Mouse (Mus musculus) embryonic facial prominence, embryonic 11.5 days (tissue): Measurements from ENCODE around the gene Ak5. TPM values are rescaled to one million over a fixed set of nuclear protein-coding genes. Genes with fewer than 3 reads are reported as not detected.

Source experiments
- ATAC-seq: fragments of 200-750 bp; cut with Nextera tagmentation; replicated peaks from 2 replicates; pipeline ENCODE4 v1.8.0; 2017; ENCODE audit warnings: low read depth; ENCODE audit not compliant: insufficient number of reproducible peaks, low FRiP score, low TSS enrichment
- DNase-seq: peaks from one replicate; pipeline ENCODE4 v3.0.0-alpha.2; 2015; ENCODE audit warnings: low spot score
- H3K27ac ChIP-seq: fragments of 300-500 bp; sonication (generic); replicated peaks from 2 replicates; pipeline ENCODE4 v1.5.1; 2014; ENCODE audit warnings: mild to moderate bottlenecking, low read depth, low read length, control low read depth
- H3K27me3 ChIP-seq: fragments of 300-500 bp; sonication (generic); 2 replicates; pipeline ENCODE4 v1.6.1; 2014; ENCODE audit warnings: mild to moderate bottlenecking, low read length, moderate library complexity, mixed read lengths; ENCODE audit not compliant: control insufficient read depth, insufficient read depth
- H3K36me3 ChIP-seq: fragments of 300-500 bp; sonication (generic); replicated peaks from 2 replicates; pipeline ENCODE4 v1.6.1; 2014; ENCODE audit warnings: low read depth, mild to moderate bottlenecking, low read length, moderate library complexity, mixed read lengths; ENCODE audit not compliant: control insufficient read depth, insufficient read depth
- H3K4me1 ChIP-seq: fragments of 300-500 bp; sonication (generic); 2 replicates; pipeline ENCODE4 v1.6.1; 2014; ENCODE audit warnings: low read length, mixed read lengths; ENCODE audit not compliant: control insufficient read depth, insufficient read depth
- H3K4me2 ChIP-seq: fragments of 300-500 bp; sonication (generic); 2 replicates; pipeline ENCODE4 v1.6.1; 2014; ENCODE audit warnings: low read depth, mild to moderate bottlenecking, control low read depth, low read length, moderate library complexity
- H3K4me3 ChIP-seq: fragments of 300-500 bp; sonication (generic); 2 replicates; pipeline ENCODE4 v1.5.1; 2014; ENCODE audit warnings: low read depth, low read length, control low read depth
- H3K9ac ChIP-seq: fragments of 300-500 bp; sonication (generic); replicated peaks from 2 replicates; pipeline ENCODE4 v1.6.1; 2014; ENCODE audit warnings: mild to moderate bottlenecking, control low read depth, low read length
- H3K9me3 ChIP-seq: fragments of 300-500 bp; sonication (generic); replicated peaks from 2 replicates; pipeline ENCODE4 v1.6.1; 2016; ENCODE audit warnings: mild to moderate bottlenecking, low read length, inconsistent platforms, mixed read lengths; ENCODE audit not compliant: control insufficient read depth
- WGBS: fragments of 180-500 bp; shearing (Covaris S2); extraction: QIAGEN DNeasy Blood & Tissue Kit; methylation state at CpG from one replicate; pipeline ENCODE4 v1.1.7; 2014; 5-methylcytosine and 5-hydroxymethylcytosine counted together
- polyA plus RNA-seq: library from polyadenylated mRNA; unstranded; fragments of >200 nt; fragmentation: Nextera tagmentation; extraction: Ambion mirVana; gene quantifications from 2 replicates; pipeline ENCODE4 v1.2.1, GENCODE M21; 2014

Gene Ak5
- polyA plus RNA-seq, 1 experiment from 2014 or later = 0.63 TPM

- H3K9ac ChIP-seq = no peak overlapping the region
- no peak overlapping the region for H3K4me2 ChIP-seq
- H3K4me1 ChIP-seq = no peaks in the 10 kb centered on the region
- no peaks in the 10 kb centered on the region for H3K9me3 ChIP-seq
- H3K4me3 ChIP-seq = no peak overlapping the region
- no peaks in the 10 kb centered on the region for H3K36me3 ChIP-seq
- H3K27ac ChIP-seq = no peak overlapping the region
- H3K27me3 ChIP-seq = no peaks in the 10 kb centered on the region
- WGBS = 51% methylated on average over 3 of the region's 3 CpGs
- ATAC-seq (no peak), DNase-seq (no peak)
Measured at GRCm38 (mm10) chr3:152520074-152520473, 148.1 kb downstream of the Ak5 start.

GRCm38 (mm10) chr3:152519556-152519955, 148.6 kb downstream of the Ak5 start:
- H3K9ac ChIP-seq = no peak overlapping the region
- 83% methylated on average over 10 of the region's 10 CpGs for WGBS
- DNase-seq (no peak), ATAC-seq (no peak)
- H3K9me3 ChIP-seq = no peaks in the 10 kb centered on the region
- no peaks in the 10 kb centered on the region for H3K36me3 ChIP-seq
- H3K27ac ChIP-seq = no peak overlapping the region
- no peaks in the 10 kb centered on the region for H3K27me3 ChIP-seq
- no peak overlapping the region for H3K4me3 ChIP-seq
- H3K4me2 ChIP-seq = no peak overlapping the region
- H3K4me1 ChIP-seq = no peaks in the 10 kb centered on the region

GRCm38 (mm10) chr3:152516569-152516968, 151.6 kb downstream of the Ak5 start:
- Histone ChIP-seq H3K36me3 (no peaks in the 10 kb centered on the region), H3K27me3 (no peaks in the 10 kb centered on the region), H3K9ac (no peak overlapping the region), H3K27ac (no peak overlapping the region), H3K4me3 (no peak overlapping the region), H3K4me2 (no peak overlapping the region), H3K9me3 (no peaks in the 10 kb centered on the region), H3K4me1 (no peaks in the 10 kb centered on the region)
- DNase-seq = no peak
- 76% methylated on average over 3 of the region's 3 CpGs for WGBS
- no peak for ATAC-seq

GRCm38 (mm10) chr3:152515959-152516358, 152.2 kb downstream of the Ak5 start:
- Histone ChIP-seq H3K36me3 (no peaks in the 10 kb centered on the region), H3K27me3 (no peaks in the 10 kb centered on the region), H3K9me3 (no peaks in the 10 kb centered on the region), H3K4me3 (no peak overlapping the region), H3K27ac (no peak overlapping the region), H3K9ac (no peak overlapping the region), H3K4me2 (no peak overlapping the region), H3K4me1 (no peaks in the 10 kb centered on the region)
- DNase-seq = no peak
- no peak for ATAC-seq
- WGBS = 53% methylated on average over 6 of the region's 6 CpGs

- H3K4me3 ChIP-seq = no peak overlapping the region
- H3K27me3 ChIP-seq = no peaks in the 10 kb centered on the region
- no peaks in the 10 kb centered on the region for H3K36me3 ChIP-seq
- H3K27ac ChIP-seq = no peak overlapping the region
- H3K9ac ChIP-seq = no peak overlapping the region
- H3K9me3 ChIP-seq = no peaks in the 10 kb centered on the region
- no peak overlapping the region for H3K4me2 ChIP-seq
- 74% methylated on average over 2 of the region's 2 CpGs for WGBS
- DNase-seq (no peak), ATAC-seq (no peak)
- H3K4me1 ChIP-seq = no peaks in the 10 kb centered on the region
Measured at GRCm38 (mm10) chr3:152512517-152512916, 155.6 kb downstream of the Ak5 start.

GRCm38 (mm10) chr3:152509268-152509667, 158.9 kb downstream of the Ak5 start:
- 86% methylated on average over 7 of the region's 7 CpGs for WGBS
- no peak overlapping the region for H3K4me3 ChIP-seq
- no peak overlapping the region for H3K27ac ChIP-seq
- ATAC-seq = no peak
- DNase-seq = no peak
- H3K9me3 ChIP-seq = no peaks in the 10 kb centered on the region
- no peaks in the 10 kb centered on the region for H3K4me1 ChIP-seq
- no peaks in the 10 kb centered on the region for H3K27me3 ChIP-seq
- no peak overlapping the region; the same call in 1 of the 2 replicates for H3K4me2 ChIP-seq
- no peaks in the 10 kb centered on the region for H3K36me3 ChIP-seq
- no peak overlapping the region for H3K9ac ChIP-seq

GRCm38 (mm10) chr3:152508419-152508993, 159.7 kb downstream of the Ak5 start:
- Histone ChIP-seq H3K36me3 (no peaks in the 10 kb centered on the region), H3K27ac (no peak overlapping the region), H3K9ac (no peak overlapping the region), H3K4me1 (no peaks in the 10 kb centered on the region), H3K4me2 (no peak overlapping the region), H3K4me3 (no peak overlapping the region), H3K9me3 (no peaks in the 10 kb centered on the region), H3K27me3 (no peaks in the 10 kb centered on the region)
- no peak for ATAC-seq
- 80% methylated on average over 12 of the region's 12 CpGs for WGBS
- DNase-seq = no peak

- DNase-seq = no peak
- H3K27ac ChIP-seq = no peak overlapping the region
Measured at GRCm38 (mm10) chr3:152507900-152508299, 160.3 kb downstream of the Ak5 start.

More at GRCm38 (mm10) chr3:152507900-152508299, 160.3 kb downstream of the Ak5 start:
- no peak overlapping the region for H3K4me2 ChIP-seq
- no peaks in the 10 kb centered on the region for H3K36me3 ChIP-seq
- no peaks in the 10 kb centered on the region for H3K9me3 ChIP-seq
- ATAC-seq = no peak
- H3K27me3 ChIP-seq = no peaks in the 10 kb centered on the region
- no peaks in the 10 kb centered on the region for H3K4me1 ChIP-seq
- WGBS = 81% methylated on average over 8 of the region's 8 CpGs
- no peak overlapping the region for H3K4me3 ChIP-seq
- H3K9ac ChIP-seq = no peak overlapping the region
